Mouse (Mus musculus) ovary, postnatal 14 days (tissue): ENCODE measurements at regions not wholly inside any gene's neighbourhood (a gene's known extent, or its start where the extent isn't known, plus 50 kb on each side); places are given as distances from the start of the nearest gene placed in this dataset.
A peak's percentile ranks its signal among the peaks of the same experiment; 100 is the strongest.

ENCODE experiments used
- DNase-seq: peaks from one replicate; pipeline ENCODE4 v3.0.0; 2022; ENCODE audit warnings: low spot score

DNA sequence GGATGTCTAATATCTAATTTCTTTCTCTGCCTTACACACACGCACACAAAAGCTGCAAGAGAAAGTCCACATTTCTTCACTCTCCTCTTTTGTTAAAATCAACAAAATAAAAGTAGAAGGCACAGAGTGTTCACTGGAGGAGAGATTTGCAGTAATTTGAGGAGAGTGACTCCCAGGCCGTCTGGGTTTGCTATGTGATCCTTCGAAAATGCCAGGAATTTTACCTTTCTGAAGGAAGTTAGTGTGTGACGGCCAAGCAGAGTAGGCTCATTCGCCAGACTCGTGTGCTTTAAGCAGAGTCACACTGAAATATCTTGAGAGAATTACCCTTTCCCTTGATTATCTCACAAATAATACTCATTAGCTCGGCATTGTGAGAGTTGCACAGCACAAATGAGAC lies 216.0 kb downstream of the Rnd3 start:
- no peak for DNase-seq

DNA sequence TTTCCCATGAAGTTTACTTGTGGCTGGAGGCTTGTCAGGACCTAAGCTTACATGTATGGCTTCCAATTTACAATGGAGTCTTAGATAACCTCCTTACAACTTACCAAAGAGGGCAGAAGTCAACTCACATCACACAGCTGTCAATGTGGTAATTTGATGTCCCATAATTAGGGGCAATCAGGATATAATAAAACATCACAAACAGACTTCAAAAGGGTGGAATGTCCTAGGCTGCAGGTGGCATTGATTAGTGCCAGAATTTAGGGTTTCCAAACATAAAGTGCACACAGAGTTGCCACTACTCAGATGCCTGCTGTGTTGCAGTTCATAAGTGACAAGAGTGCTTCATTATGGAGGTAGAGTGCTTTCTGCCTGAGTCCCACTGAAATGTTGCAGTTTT lies 227.9 kb downstream of the Rnd3 start:
- DNase-seq = no peak

- peak; percentile 7 for DNase-seq
Measured at GRCm38 (mm10) chr2:50916323-50917221, 232.3 kb downstream of the Rnd3 start.

- DNase-seq = no peak
Measured at GRCm38 (mm10) chr2:50915149-50915548, 233.8 kb downstream of the Rnd3 start.

- DNase-seq = no peak
Measured at GRCm38 (mm10) chr2:50914176-50914575, 234.7 kb downstream of the Rnd3 start.

- DNase-seq = no peak
Measured at GRCm38 (mm10) chr2:50908762-50909161, 240.1 kb downstream of the Rnd3 start.

DNA sequence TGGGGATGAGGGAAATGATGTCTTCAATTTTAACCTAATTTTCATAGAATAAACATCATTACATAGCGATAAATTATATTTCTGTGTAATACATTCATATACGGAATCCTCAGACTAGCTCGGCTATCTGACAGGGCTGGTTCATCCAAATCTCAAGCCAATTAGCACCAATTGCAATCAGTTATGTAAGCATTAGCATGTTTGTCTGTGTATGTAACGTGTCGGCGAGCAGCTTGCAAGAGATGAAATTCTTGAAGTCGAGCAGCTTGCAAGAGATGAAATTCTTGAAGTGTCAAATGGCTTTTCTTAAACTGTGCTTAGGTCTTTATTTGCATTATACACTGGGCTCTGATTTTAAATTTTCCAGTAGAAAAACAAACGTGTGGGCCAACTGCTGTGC lies 246.2 kb downstream of the Rnd3 start:
- DNase-seq = no peak

GRCm38 (mm10) chr2:50902220-50902619 lies 246.7 kb downstream of the Rnd3 start:
- DNase-seq = no peak

DNA sequence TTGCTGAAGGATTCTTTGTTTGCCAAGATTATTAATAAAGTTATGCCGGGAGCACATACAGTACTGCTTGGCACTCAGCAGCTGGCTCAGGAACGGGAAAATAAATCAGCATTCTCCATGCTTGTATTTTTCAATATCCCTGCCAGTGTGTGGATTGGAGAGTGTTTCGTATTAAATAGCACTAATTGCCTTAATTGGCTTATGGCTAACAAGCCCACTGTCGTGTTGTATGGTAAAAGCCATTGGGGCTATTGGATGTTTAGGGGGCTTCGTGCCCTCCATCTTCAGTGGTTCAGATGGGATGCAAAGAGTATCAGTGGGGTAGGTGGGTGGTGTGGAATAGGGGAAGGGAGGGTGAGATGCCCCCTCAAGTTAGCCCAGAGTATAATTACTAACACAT lies 259.9 kb downstream of the Rnd3 start:
- DNase-seq = no peak

- no peak for DNase-seq
Measured at GRCm38 (mm10) chr2:50887954-50888353, 261.0 kb downstream of the Rnd3 start.

DNA sequence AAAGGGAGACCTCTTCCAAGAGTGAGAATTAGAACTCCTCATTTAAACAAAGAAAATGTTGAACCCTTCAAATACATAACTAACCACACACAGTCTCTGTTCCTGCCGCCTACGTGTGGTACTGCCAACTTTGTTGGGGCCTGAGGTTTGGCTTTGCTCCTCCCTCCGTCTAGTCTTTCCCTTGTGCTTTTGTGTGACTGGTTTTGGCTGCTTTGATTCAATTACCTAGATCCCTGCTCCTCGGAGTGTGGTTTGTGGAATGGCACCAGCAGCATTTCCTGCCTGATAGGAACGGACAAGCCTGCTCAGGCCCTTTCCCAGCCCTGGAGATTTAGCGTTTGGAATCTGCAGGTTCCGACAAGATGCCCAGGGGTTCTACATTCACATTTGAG lies 263.0 kb downstream of the Rnd3 start:
- peak; percentile 1 for DNase-seq

DNA sequence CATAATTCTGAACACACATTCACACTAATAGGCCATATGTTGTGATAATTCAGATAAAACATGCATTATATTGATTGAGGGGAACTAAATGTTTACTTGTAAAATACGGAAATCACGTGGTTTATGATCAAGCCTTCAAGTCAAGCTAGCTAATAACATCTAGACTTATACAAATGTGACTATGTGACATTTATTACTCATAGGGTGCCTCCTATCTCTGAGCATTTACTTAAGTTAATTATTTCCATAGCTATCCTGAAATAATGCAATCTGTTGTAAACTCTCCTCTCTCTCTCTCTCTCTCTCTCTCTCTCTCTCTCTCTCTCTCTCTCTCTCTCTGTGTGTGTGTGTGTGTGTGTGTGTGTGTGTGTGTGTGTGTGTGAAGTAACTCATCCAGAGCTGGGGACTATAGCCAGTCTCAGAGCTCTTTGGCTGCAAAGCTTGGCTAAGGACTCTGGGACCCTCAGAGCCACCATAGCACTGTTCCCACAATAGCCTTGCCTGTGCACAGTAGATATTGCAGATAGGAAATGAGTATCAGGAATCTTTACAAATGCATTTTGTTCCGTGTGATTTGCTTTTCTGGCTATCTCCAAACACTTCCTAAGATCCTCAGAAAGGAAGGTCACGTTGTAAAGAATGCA lies 263.5 kb downstream of the Rnd3 start:
- DNase-seq = no peak

- DNase-seq = no peak
Measured at GRCm38 (mm10) chr2:50881514-50882038, 267.3 kb downstream of the Rnd3 start.

GRCm38 (mm10) chr2:50880806-50881205 lies 268.1 kb downstream of the Rnd3 start:
- no peak for DNase-seq

DNA sequence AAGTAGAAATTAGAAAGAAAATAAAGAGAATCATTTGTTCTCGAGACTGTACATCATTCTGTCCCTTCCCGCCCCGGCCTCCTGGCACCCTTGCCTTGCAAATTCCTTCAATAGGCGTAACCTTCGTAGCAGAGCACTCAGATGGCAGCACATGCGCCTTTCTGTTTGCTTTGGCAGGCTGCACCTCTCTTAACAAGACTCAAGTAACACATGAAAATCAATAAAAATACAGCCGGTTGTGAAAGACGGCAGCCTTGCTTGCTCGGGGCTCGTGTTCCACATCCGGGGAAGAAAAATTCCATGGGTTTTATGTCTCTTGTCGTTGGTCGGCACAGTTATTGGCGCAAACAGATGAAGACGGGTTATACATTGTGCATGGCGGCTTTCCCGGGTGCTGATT lies 271.2 kb downstream of the Rnd3 start:
- DNase-seq = peak; percentile 4

GRCm38 (mm10) chr2:50875072-50875471 lies 273.8 kb downstream of the Rnd3 start:
- no peak for DNase-seq

GRCm38 (mm10) chr2:50853538-50854244 lies 295.2 kb downstream of the Rnd3 start:
- DNase-seq = no peak

DNA sequence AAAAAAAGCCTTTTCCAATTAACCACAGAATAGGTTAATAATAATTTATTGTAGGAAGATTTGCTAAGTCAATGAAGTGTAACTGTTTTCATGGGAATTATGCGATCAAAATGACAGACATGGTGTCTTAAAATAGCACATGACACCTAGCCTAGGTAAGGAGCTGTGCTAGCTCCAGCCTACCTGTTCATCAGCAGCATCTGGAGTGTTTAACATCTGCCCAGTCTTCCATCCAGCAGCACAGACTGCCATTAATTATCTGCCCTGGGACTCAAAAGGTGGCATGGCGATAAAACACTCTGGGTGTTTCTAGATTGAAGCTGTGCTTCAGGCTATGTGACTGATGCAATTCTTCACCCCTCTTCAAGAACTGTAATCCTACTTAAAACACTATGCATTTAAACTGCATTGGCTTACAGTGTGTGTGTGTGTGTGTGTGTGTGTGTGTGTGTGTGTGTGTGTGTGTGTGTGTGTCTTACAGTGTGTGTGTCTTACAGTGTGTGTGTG lies 296.4 kb downstream of the Rnd3 start:
- DNase-seq = no peak

DNA sequence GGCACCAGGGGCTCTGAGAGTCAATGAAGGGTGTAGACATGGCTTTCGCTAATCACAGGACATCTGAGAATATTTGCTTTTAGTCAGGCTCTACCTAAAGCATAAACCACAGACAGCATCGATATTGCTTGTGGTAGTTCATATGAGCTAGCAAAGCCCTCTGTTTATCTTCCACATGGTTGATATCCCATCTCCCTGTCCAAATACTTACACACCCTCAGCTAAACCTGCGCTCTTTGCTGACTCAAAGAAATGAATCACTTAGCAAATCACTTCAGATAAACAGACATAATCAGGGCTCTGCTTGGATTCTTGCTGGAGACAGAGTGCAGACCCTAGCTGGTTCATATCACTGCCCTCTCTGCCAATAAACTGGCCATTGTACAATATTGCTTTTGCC lies 298.8 kb downstream of the Rnd3 start:
- no peak for DNase-seq

DNA sequence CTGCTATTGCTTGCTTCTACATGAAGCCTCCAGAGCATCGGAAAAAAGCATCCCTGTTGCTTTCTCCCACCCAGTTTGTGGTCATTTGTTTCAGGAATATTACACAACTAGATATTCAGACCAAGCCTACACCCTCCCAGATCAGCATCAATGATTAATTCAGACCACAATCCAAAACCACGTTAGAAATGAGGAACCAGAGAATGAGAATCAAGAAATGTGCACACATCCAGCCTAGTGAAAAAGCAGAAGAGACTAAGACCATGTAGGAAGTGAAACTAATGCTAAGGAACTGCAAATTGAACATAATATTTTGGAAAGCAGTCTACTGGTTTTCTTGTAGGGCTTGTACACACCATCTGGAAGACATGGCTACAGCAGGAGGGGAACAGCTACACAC lies 307.0 kb downstream of the Rnd3 start:
- DNase-seq = no peak

DNA sequence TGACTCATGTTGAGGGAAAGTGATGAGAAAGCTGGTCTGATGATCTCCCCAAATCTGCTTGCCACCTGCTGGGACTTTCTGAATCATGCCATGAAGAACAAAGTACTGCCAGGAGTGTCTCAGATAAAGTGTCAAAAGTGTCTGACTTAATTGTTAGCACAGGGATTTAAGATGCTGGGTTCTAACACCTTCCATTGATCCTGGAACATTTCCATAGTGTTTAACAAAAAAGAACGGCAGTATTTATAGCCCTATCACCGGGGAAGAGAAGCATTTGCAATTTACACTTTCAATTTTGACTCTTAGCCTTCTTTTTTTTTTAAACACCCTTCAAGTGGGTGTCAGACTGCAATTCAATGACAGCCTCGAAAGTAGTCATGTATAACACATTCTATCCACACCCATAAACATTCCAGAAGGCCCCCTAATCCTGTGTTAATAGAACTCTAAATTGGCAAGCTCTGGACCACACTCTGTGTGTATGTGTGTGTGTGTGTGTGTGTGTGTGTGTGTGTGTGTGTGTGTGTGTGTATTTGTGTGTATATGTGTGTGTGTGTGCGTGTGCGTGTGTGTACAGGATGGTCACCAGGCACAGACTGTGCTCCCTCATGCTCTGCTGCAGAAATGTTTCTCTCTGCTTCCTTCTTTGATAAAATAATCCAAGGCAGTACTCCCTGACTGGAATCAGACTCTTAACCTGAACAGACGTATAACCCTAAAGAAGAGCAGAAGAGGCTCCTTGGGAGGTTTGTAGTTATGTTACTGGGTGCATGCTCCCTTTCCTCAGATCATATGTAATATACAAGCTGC lies 313.2 kb downstream of the Rnd3 start:
- DNase-seq = no peak

GRCm38 (mm10) chr2:50833791-50834190 lies 315.1 kb downstream of the Rnd3 start:
- no peak for DNase-seq
